8 mouse cellular contexts compared by ENCODE assay signal in the genomic region with DNA sequence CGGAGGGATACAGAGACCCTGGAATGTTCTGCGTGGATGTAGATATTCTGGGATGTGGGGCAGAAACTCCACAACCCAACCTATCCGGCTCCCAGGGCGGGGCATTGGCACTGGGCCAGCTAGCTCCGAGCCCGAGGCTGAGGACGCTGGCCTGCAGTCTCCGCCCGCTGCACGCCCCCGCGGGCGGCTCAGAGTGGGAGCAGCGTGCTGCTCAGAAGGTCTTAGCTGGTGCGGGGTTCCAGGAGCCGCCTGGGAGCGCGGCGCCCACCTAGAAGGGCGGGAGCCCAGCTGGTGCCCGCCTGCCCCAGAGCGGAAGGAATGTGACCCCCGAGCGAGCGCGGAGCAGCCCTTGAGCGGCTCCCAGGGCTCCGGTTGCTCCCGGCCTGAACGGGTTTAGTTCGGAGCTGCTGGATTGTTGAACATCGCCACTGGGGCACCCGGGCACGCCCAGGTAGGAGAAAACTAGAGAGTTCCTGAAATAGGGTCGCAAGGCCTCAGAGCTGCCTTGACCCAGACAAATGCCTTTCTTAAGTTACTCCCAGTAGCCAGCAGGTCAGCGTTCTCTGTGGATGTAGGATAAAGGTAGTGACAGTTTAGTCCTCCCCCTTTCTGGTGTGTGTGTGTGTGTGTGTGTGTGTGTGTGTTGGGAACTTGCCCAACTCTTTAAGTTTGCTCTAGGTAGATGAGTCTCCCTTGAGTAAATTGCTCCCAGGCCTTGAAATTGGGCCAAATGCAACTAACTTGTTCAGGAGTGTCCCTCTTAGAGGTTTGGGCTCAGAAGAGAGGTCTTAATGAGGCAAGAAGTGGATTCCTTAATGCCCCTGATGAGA. TPM values are rescaled to one million over a fixed set of nuclear protein-coding genes. Genes with fewer than 3 reads are reported as not detected.
DNase-seq lines count a peak whose midpoint lies in the region; ATAC-seq and TF ChIP-seq lines count a peak whose summit lies in the region.

No protein-coding gene starts in this region.

- no peak; the same call in 1 of the 2 replicates for ATAC-seq in heart, embryonic 13.5 days (ENCODE audit: extremely low read depth, insufficient number of reproducible peaks, low FRiP score, low TSS enrichment)
- ATAC-seq in liver, embryonic 12.5 days, result peak; percentile 56
- peak; percentile 82 for ATAC-seq in neural tube, embryonic 13.5 days (ENCODE audit: low read depth)
- peak; percentile 89 for ATAC-seq in stomach, postnatal 0 days (ENCODE audit: low FRiP score, low TSS enrichment)

- no peaks in the 10 kb centered on the region for H3K36me3 ChIP-seq in E14TG2a.4 (ENCODE audit: insufficient read depth, low read length)
- H3K36me3 ChIP-seq in heart, embryonic 13.5 days, result no peaks in the 10 kb centered on the region
- no peaks in the 10 kb centered on the region for H3K36me3 ChIP-seq in liver, embryonic 12.5 days
- no peaks in the 10 kb centered on the region for H3K36me3 ChIP-seq in neural tube, embryonic 13.5 days
- H3K36me3 ChIP-seq in stomach, postnatal 0 days (ENCODE audit: control insufficient read depth, insufficient read depth, low read length), result no peaks in the 10 kb centered on the region

- DNase-seq in fibroblast of lung, adult 2 months (ENCODE audit: low read depth), result peak; percentile 41
- peak; percentile 93 for DNase-seq in kidney, postnatal 10 days
- DNase-seq in stomach, postnatal 0 days (ENCODE audit: low spot score), result peak; percentile 90

- H3K27ac ChIP-seq in brown adipose tissue, adult 24 weeks (replicated peaks; ENCODE audit: low read depth, low read length), result peak overlapping the region; percentile 32
- peak overlapping the region; percentile 61 for H3K27ac ChIP-seq in heart, embryonic 13.5 days (replicated peaks)
- no peak overlapping the region for H3K27ac ChIP-seq in liver, embryonic 12.5 days
- no peak overlapping the region for H3K27ac ChIP-seq in neural tube, embryonic 13.5 days (replicated peaks)
- H3K27ac ChIP-seq in stomach, postnatal 0 days (replicated peaks), result peak overlapping the region; percentile 88

- peak overlapping the region; percentile 77 for H3K4me3 ChIP-seq in E14TG2a.4 (replicated peaks; ENCODE audit: low read length)
- H3K4me3 ChIP-seq in brown adipose tissue, adult 24 weeks (ENCODE audit: insufficient read depth, low read depth, low read length), result peak overlapping the region; percentile 61
- H3K4me3 ChIP-seq in heart, embryonic 13.5 days, result peak overlapping the region; percentile 71
- H3K4me3 ChIP-seq in liver, embryonic 12.5 days, result peak overlapping the region; percentile 53
- peak overlapping the region; percentile 43 for H3K4me3 ChIP-seq in neural tube, embryonic 13.5 days
- peak overlapping the region; percentile 59 for H3K4me3 ChIP-seq in stomach, postnatal 0 days (ENCODE audit: low read depth, low read length)

- H3K4me1 ChIP-seq in E14TG2a.4 (replicated peaks; ENCODE audit: low read depth, low read length), result peaks cover 14% of the 10 kb centered on the region
- peaks cover 5% of the 10 kb centered on the region; the same call in 1 of the 2 replicates for H3K4me1 ChIP-seq in brown adipose tissue, adult 24 weeks (ENCODE audit: control insufficient read depth, insufficient read depth, insufficient read length, low read length)
- H3K4me1 ChIP-seq in heart, embryonic 13.5 days, result peaks cover 34% of the 10 kb centered on the region
- H3K4me1 ChIP-seq in liver, embryonic 12.5 days, result peaks cover 14% of the 10 kb centered on the region
- H3K4me1 ChIP-seq in neural tube, embryonic 13.5 days (replicated peaks), result peaks cover 14% of the 10 kb centered on the region
- peaks cover 6% of the 10 kb centered on the region; the same call in 1 of the 2 replicates for H3K4me1 ChIP-seq in stomach, postnatal 0 days (replicated peaks; ENCODE audit: control insufficient read depth, insufficient read depth)

- peaks cover 44% of the 10 kb centered on the region for H3K27me3 ChIP-seq in E14TG2a.4 (ENCODE audit: insufficient read depth, low read length)
- no peaks in the 10 kb centered on the region for H3K27me3 ChIP-seq in heart, embryonic 13.5 days (replicated peaks)
- H3K27me3 ChIP-seq in liver, embryonic 12.5 days (replicated peaks), result peaks cover 25% of the 10 kb centered on the region
- peaks cover 12% of the 10 kb centered on the region; the same call in 1 of the 2 replicates for H3K27me3 ChIP-seq in neural tube, embryonic 13.5 days
- no peaks in the 10 kb centered on the region for H3K27me3 ChIP-seq in stomach, postnatal 0 days (ENCODE audit: control insufficient read depth, insufficient read depth, low read length)

- TF ChIP-seq CTCF in E14TG2a.4 (conservative IDR thresholded peaks at IDR 0.05; ENCODE audit: low read length), result no peak
- TF ChIP-seq CTCF in stomach, postnatal 0 days (IDR thresholded peaks at IDR 0.05; ENCODE audit: low read depth), result no peak

- H3K4me2 ChIP-seq in heart, embryonic 13.5 days, result peak overlapping the region; percentile 84
- peak overlapping the region; percentile 61 for H3K4me2 ChIP-seq in liver, embryonic 12.5 days
- H3K4me2 ChIP-seq in neural tube, embryonic 13.5 days, result peak overlapping the region; percentile 77
- peak overlapping the region; percentile 83 for H3K4me2 ChIP-seq in stomach, postnatal 0 days (replicated peaks; ENCODE audit: low read depth)

- peak; percentile 67 for TF ChIP-seq EP300 in stomach, postnatal 0 days (optimal IDR thresholded peaks at IDR 0.05)

- 2% methylated on average over 36 of the region's 36 CpGs for WGBS in heart, embryonic 13.5 days
- 6% methylated on average over 36 of the region's 36 CpGs for WGBS in liver, embryonic 12.5 days (ENCODE audit: insufficient replicate concordance)
- WGBS in neural tube, embryonic 13.5 days, result 3% methylated on average over 36 of the region's 36 CpGs
- WGBS in stomach, postnatal 0 days, result 1% methylated on average over 36 of the region's 36 CpGs

- H3K9me3 ChIP-seq in E14TG2a.4 (ENCODE audit: low read length), result no peaks in the 10 kb centered on the region
- H3K9me3 ChIP-seq in heart, embryonic 13.5 days, result no peaks in the 10 kb centered on the region; the same call in 1 of the 2 replicates
- no peaks in the 10 kb centered on the region for H3K9me3 ChIP-seq in liver, embryonic 12.5 days (replicated peaks)
- no peaks in the 10 kb centered on the region for H3K9me3 ChIP-seq in neural tube, embryonic 13.5 days
- H3K9me3 ChIP-seq in stomach, postnatal 0 days (ENCODE audit: control insufficient read depth, low read length), result no peaks in the 10 kb centered on the region

- H3K9ac ChIP-seq in heart, embryonic 13.5 days, result peak overlapping the region; percentile 87
- H3K9ac ChIP-seq in liver, embryonic 12.5 days, result peak overlapping the region; percentile 65; the same call in 1 of the 2 replicates
- peak overlapping the region; percentile 67 for H3K9ac ChIP-seq in neural tube, embryonic 13.5 days
- H3K9ac ChIP-seq in stomach, postnatal 0 days (ENCODE audit: low read length), result peak overlapping the region; percentile 85

RNA-seq across cellular contexts. Expression of gene Il1r1, which starts 41.8 kb away (rescaled TPM):
- 4.6 and 6.2 TPM in 2 replicates for polyA plus RNA-seq in brown adipose tissue, adult 24 weeks (2012; ENCODE audit: insufficient read depth, insufficient read length, missing spikeins)
- polyA plus RNA-seq in heart, embryonic 13.5 days (2015; fragmentation: Nextera tagmentation; extraction: Ambion mirVana), result 6.2 and 6.3 TPM in 2 replicates
- 15.7 and 17.8 TPM in 2 replicates for polyA plus RNA-seq in liver, embryonic 12.5 days (2016; fragmentation: Nextera tagmentation; extraction: Ambion mirVana)
- 1.0 and 1.3 TPM in 2 replicates for polyA plus RNA-seq in neural tube, embryonic 13.5 days (2015; fragmentation: Nextera tagmentation; extraction: Ambion mirVana)
- polyA plus RNA-seq in stomach, postnatal 0 days (2015; fragmentation: Nextera tagmentation; extraction: Ambion mirVana), result 7.3 TPM in 2 replicates

RNA-seq across cellular contexts. Expression of gene Il1rl2, which starts 57.8 kb away (rescaled TPM):
- polyA plus RNA-seq in brown adipose tissue, adult 24 weeks (2012; ENCODE audit: insufficient read depth, insufficient read length, missing spikeins), result 1.4 and 4.1 TPM in 2 replicates
- polyA plus RNA-seq in heart, embryonic 13.5 days (2015; fragmentation: Nextera tagmentation; extraction: Ambion mirVana), result 3.5 and 3.8 TPM in 2 replicates
- 1.8 and 2.2 TPM in 2 replicates for polyA plus RNA-seq in liver, embryonic 12.5 days (2016; fragmentation: Nextera tagmentation; extraction: Ambion mirVana)
- 1.7 and 1.8 TPM in 2 replicates for polyA plus RNA-seq in neural tube, embryonic 13.5 days (2015; fragmentation: Nextera tagmentation; extraction: Ambion mirVana)
- polyA plus RNA-seq in stomach, postnatal 0 days (2015; fragmentation: Nextera tagmentation; extraction: Ambion mirVana), result 6.1 and 6.8 TPM in 2 replicates

Comparison
In these comparisons a context has a peak if more than half of its experiments do, and no peak if none do; other contexts are left out.
1. H3K27ac ChIP-seq: peak in brown adipose tissue, adult 24 weeks (single experiment), heart, embryonic 13.5 days (single experiment) and stomach, postnatal 0 days (single experiment); none in liver, embryonic 12.5 days (single experiment) and neural tube, embryonic 13.5 days (single experiment).
2. DNase-seq: peak in every context shown above with its lines; median percentile 93 in kidney, postnatal 10 days; 90 in stomach, postnatal 0 days; 41 in fibroblast of lung, adult 2 months.
3. Peak in every context shown above with its lines, with median percentiles within 50 percentile points of each other: H3K4me3 ChIP-seq, H3K4me2 ChIP-seq and H3K9ac ChIP-seq.